Mouse (Mus musculus) heart, adult 2 months (tissue): ENCODE data around the gene Fibcd1. TPM values are rescaled to one million over a fixed set of nuclear protein-coding genes. Genes with fewer than 3 reads are reported as not detected.

Experiments
- DNase-seq, 2 experiments: peaks; one replicate each; pipeline ENCODE4 v3.0.0; 2021
- H3K27ac ChIP-seq: fragments of 200-600 bp; 2 replicates; pipeline ENCODE4 v1.8.1; 2022
- H3K27me3 ChIP-seq: fragments of 200-500 bp; 2 replicates; pipeline ENCODE4 v1.6.1; 2012; ENCODE audit warnings: mild to moderate bottlenecking, low read length, inconsistent platforms, mixed read lengths; ENCODE audit not compliant: control insufficient read depth, insufficient read depth
- H3K36me3 ChIP-seq: fragments of 200-500 bp; 2 replicates; pipeline ENCODE4 v1.6.1; 2012; ENCODE audit warnings: low read length, inconsistent platforms; ENCODE audit not compliant: control insufficient read depth, insufficient read depth
- H3K4me1 ChIP-seq: fragments of 200-500 bp; 2 replicates; pipeline ENCODE4 v1.6.1; 2011; ENCODE audit warnings: low read length; ENCODE audit not compliant: control insufficient read depth, insufficient read depth
- H3K4me3 ChIP-seq: fragments of 200-600 bp; 2 replicates; pipeline ENCODE4 v1.8.1; 2022
- H3K79me2 ChIP-seq: fragments of 200-500 bp; replicated peaks from 2 replicates; pipeline ENCODE4 v1.6.1; 2012; ENCODE audit warnings: mild to moderate bottlenecking, inconsistent platforms, low read length, moderate library complexity, mixed read lengths; ENCODE audit not compliant: control insufficient read depth, insufficient read depth
- H3K9ac ChIP-seq: fragments of 200-500 bp; 2 replicates; pipeline ENCODE4 v1.6.1; 2012; ENCODE audit warnings: low read depth, mild to moderate bottlenecking, control low read depth, inconsistent platforms, low read length, mixed read lengths
- CTCF ChIP-seq: fragments of 200-600 bp; IDR thresholded peaks from 2 replicates; pipeline ENCODE4 v1.8.1; 2022; ENCODE audit warnings: antibody characterized with exemption, mild to moderate bottlenecking, moderate library complexity
- EP300 ChIP-seq: fragments of 200-500 bp; IDR thresholded peaks from 2 replicates; pipeline ENCODE4 v1.6.1; 2011; ENCODE audit warnings: low read depth, low read length, control low read depth; ENCODE audit not compliant: insufficient read depth
- POLR2A ChIP-seq: fragments of 200-500 bp; IDR thresholded peaks from 2 replicates; pipeline ENCODE4 v1.6.1; 2011; ENCODE audit warnings: mild to moderate bottlenecking, low read depth, low read length, control low read depth; ENCODE audit not compliant: insufficient read depth
- WGBS: fragments of 180-500 bp; shearing (Covaris S2); methylation state at CpG from one replicate; pipeline ENCODE4 v1.1.7; 2018; 5-methylcytosine and 5-hydroxymethylcytosine counted together
- intact Hi-C: fragments of 180-260 bp; cut with DNase I; formaldehyde crosslinking; loops from one replicate; pipeline ENCODE4 v1.15.1; 2025
- polyA plus RNA-seq: library from polyadenylated mRNA; depleted of rRNA; stranded (reverse); fragments of >200 nt; gene quantifications from 2 replicates; pipeline ENCODE4 v1.2.3, GENCODE M21; 2012
- total RNA-seq, 2 experiments: library from RNA; stranded (reverse); gene quantifications; 2 replicates each; pipeline ENCODE4 v1.2.3; 2021

The Fibcd1 gene
- total and polyA plus RNA-seq, 3 experiments = not detected

DNA sequence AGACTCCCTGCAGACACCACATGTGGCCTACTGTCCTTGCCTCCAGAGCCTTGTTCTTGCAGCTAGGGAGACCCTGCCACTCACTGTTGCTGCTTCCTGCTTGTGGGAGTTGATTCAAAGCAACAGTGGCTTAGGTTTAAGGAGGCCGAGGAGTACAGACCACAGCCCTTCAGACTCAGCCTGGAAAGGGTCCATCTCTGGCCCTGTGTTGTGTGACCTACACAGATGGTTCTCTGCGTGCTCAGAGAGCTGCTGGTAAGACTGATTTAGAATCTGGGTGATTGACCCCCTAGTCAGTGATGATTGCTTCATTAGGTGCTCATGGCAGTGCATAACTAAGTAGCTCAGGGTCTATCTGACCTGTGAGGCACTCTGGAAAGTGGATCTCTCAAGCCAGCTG is 56.6 kb downstream of the Fibcd1 start:
- peaks cover 1% of the 10 kb centered on the region; the same call in 1 of the 2 replicates for H3K79me2 ChIP-seq
- H3K27ac ChIP-seq = no peak overlapping the region
- H3K27me3 ChIP-seq = no peaks in the 10 kb centered on the region
- no peak for TF ChIP-seq EP300
- TF ChIP-seq CTCF = no peak
- no peak for TF ChIP-seq POLR2A
- WGBS = 81% methylated on average over 2 of the region's 2 CpGs
- no peak overlapping the region for H3K4me3 ChIP-seq
- no peak overlapping the region for H3K9ac ChIP-seq
- no peaks in the 10 kb centered on the region for H3K36me3 ChIP-seq
- peaks cover 2% of the 10 kb centered on the region; the same call in 1 of the 2 replicates for H3K4me1 ChIP-seq
- intact Hi-C loops = loop anchor here (10.0 kb wide), 1 partner anchor 304 kb away; no protein-coding TSS in a partner anchor
- DNase-seq = no peak

DNA sequence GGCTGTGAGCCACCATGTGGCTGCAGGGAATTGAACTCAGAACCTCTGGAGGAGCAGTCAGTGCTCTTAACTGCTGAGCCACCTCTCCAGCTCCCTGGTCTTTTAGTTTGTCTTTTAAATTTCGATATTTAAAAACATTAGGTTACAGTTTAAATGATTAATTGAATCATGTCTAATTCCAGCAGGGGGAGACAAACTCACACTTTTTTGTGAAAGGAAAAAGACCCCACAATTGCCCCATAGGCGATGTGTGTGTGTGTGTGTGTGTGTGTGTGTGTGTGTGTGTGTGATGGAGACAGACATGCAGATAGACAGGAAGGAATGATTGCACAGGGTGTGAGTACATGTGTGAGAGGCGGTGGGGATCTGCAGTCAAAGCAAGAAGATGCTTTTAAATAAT is 57.6 kb downstream of the Fibcd1 start:
- no peak for TF ChIP-seq POLR2A
- TF ChIP-seq EP300 = no peak
- TF ChIP-seq CTCF = peak; percentile 33; the same call in 1 of the 2 replicates
- H3K79me2 ChIP-seq = 0 out of 2 replicates have a peak, but pooled peaks cover 1% of the 10 kb centered on the region
- H3K4me3 ChIP-seq = no peak overlapping the region
- 83% methylated on average over 3 of the region's 3 CpGs for WGBS
- no peak overlapping the region for H3K9ac ChIP-seq
- no peak for DNase-seq
- no peaks in the 10 kb centered on the region for H3K36me3 ChIP-seq
- no peaks in the 10 kb centered on the region for H3K27me3 ChIP-seq
- intact Hi-C loops = loop anchor here (10.0 kb wide), 1 partner anchor 303 kb away; no protein-coding TSS in a partner anchor
- H3K4me1 ChIP-seq = peaks cover 2% of the 10 kb centered on the region; the same call in 1 of the 2 replicates
- H3K27ac ChIP-seq = no peak overlapping the region

- intact Hi-C loops = loop anchor here (1.0 to 10.0 kb wide), 2 partner anchors 127 to 302 kb away; no protein-coding TSS in a partner anchor
- Histone ChIP-seq H3K4me3 (no peak overlapping the region), H3K27me3 (no peaks in the 10 kb centered on the region), H3K79me2 (0 out of 2 replicates have a peak, but pooled peaks cover 1% of the 10 kb centered on the region), H3K9ac (no peak overlapping the region), H3K27ac (no peak overlapping the region), H3K36me3 (no peaks in the 10 kb centered on the region), H3K4me1 (peaks cover 2% of the 10 kb centered on the region; the same call in 1 of the 2 replicates)
- DNase-seq = peak; percentile 69 to 84
- WGBS = 18% methylated on average over 7 of the region's 7 CpGs
- peak; percentile 99 for TF ChIP-seq CTCF
- no peak for TF ChIP-seq POLR2A
These were observed 58.8 kb downstream of the Fibcd1 start for GRCm38 (mm10) chr2:31787029-31787428.

DNA sequence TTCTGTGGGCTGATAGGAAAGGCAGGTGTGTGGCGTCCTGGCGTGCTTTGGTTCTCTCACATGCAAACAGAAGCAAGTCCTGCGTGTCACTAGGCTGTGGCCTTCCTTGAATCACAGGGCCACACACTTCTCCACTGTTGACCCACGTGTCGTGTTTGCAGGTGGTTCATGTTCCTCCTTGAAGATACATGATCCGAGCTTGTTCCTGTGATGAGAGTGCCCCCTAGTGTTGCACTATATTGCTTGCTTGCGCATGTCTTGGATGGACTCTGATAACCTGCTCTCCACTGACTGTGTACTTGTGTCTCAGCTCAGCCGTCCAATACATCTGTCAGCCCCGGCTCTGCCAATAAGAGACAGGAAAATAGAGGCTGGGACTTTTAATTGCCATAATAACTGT is 60.7 kb downstream of the Fibcd1 start:
- Histone ChIP-seq H3K36me3 (no peaks in the 10 kb centered on the region), H3K9ac (no peak overlapping the region), H3K27ac (no peak overlapping the region), H3K79me2 (0 out of 2 replicates have a peak, but pooled peaks cover under 1% of the 10 kb centered on the region), H3K27me3 (no peaks in the 10 kb centered on the region), H3K4me1 (peaks cover 7% of the 10 kb centered on the region), H3K4me3 (no peak overlapping the region)
- TF ChIP-seq CTCF (peak; percentile 92), POLR2A (no peak), EP300 (peak; percentile 91)
- peak; percentile 69 to 77 for DNase-seq
- 25% methylated on average over 9 of the region's 9 CpGs for WGBS
- intact Hi-C loops = loop anchor here (1.0 to 10.0 kb wide), 3 partner anchors 24 to 300 kb away; no protein-coding TSS in a partner anchor

GRCm38 (mm10) chr2:31782958-31783602 is 62.7 kb downstream of the Fibcd1 start:
- WGBS = 72% methylated on average over 8 of the region's 8 CpGs
- DNase-seq = no peak
- Histone ChIP-seq H3K4me3 (no peak overlapping the region), H3K4me1 (peaks cover 7% of the 10 kb centered on the region), H3K36me3 (no peaks in the 10 kb centered on the region), H3K79me2 (no peaks in the 10 kb centered on the region), H3K9ac (no peak overlapping the region), H3K27ac (no peak overlapping the region), H3K27me3 (no peaks in the 10 kb centered on the region)
- intact Hi-C loops = loop anchor here (5.0 to 10.0 kb wide), 2 partner anchors 61 to 298 kb away; no protein-coding TSS in a partner anchor
- TF ChIP-seq CTCF (peak; percentile 53), POLR2A (no peak)

DNA sequence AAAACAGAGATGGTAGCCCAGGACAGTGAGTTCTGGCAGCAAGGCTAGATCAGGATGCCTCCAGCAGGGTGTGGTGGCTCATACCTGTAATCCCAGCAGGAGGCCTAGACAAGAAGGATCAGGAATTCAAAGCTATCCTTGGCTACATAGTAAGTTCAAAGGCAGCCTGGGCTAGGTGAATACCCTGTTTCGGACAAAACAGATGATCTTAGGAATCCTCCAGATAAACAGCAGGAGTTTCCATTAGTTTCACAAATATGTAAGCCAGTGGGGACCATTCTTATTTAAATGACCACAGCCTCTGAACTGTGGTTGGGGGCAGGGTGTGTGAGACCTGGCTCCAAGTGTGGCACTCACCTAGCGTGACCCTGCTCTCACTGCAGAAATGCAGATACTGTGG is 66.5 kb downstream of the Fibcd1 start:
- no peak for DNase-seq
- Histone ChIP-seq H3K36me3 (peaks cover 3% of the 10 kb centered on the region), H3K79me2 (peaks cover 4% of the 10 kb centered on the region), H3K27ac (no peak overlapping the region), H3K4me1 (peaks cover 8% of the 10 kb centered on the region), H3K4me3 (no peak overlapping the region), H3K27me3 (no peaks in the 10 kb centered on the region), H3K9ac (no peak overlapping the region)
- 77% methylated on average over 2 of the region's 2 CpGs for WGBS
- TF ChIP-seq EP300 = no peak
- no peak for TF ChIP-seq POLR2A
- no peak for TF ChIP-seq CTCF
- intact Hi-C loops = no loop called here
